Comparison of ENCODE assay signal across 12 mouse cellular contexts in the genomic region with DNA sequence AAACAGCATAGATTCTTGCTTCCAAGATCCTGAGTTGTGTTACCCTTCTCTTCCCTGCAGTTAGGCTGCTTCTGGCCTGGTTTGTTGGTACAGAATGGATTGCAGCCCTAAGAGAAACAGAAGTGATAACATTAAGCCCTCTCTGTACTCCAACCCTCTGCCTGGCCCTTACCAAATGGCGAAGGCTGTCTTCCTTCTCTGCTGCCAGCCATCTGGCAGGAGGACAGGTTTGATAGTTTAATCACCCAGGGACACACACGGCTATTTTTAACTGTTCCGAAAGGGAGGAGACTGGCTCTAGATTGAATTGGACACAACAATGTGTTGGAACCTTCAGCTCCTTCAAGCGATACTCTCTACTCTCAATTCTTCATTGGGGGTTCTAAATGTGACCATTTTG. TPM values are rescaled to one million over a fixed set of nuclear protein-coding genes. Genes with fewer than 3 reads are reported as not detected.
DNase-seq lines count a peak whose midpoint lies in the region; TF ChIP-seq lines count a peak whose summit lies in the region.
"Had no signal": no experiment of that assay in that cellular context is flagged by ENCODE, and none has a peak within 500 bp of the region (broad histone marks: within the 10 kb centered on the region; RNA-seq: fewer than 3 reads in every experiment).

No protein-coding gene starts in this region.

- no peak for TF ChIP-seq POLR2A in testis, adult 2 months (IDR thresholded peaks at IDR 0.05; ENCODE audit: control insufficient read depth, low read depth, low read length)
- TF ChIP-seq POLR2A in kidney, adult 2 months (IDR thresholded peaks at IDR 0.05; ENCODE audit: low read depth, low read length): no peak

- H3K4me1 ChIP-seq in testis, adult 2 months (ENCODE audit: control insufficient read depth, insufficient read depth, low read length): no peaks in the 10 kb centered on the region
- no peaks in the 10 kb centered on the region for H3K4me1 ChIP-seq in kidney, adult 2 months (ENCODE audit: control insufficient read depth, insufficient read depth, low read length)
- H3K4me1 ChIP-seq: forebrain, embryonic 13.5 days; lung, embryonic 15.5 days had no signal

- H3K27ac ChIP-seq in testis, adult 2 months (ENCODE audit: control insufficient read depth, insufficient read depth, low read depth, low read length): peak overlapping the region; percentile 39; the same call in 1 of the 2 replicates
- no peak overlapping the region for H3K27ac ChIP-seq in kidney, adult 2 months (ENCODE audit: insufficient read depth, low read depth, low read length)
- H3K27ac ChIP-seq: forebrain, embryonic 13.5 days; lung, embryonic 15.5 days had no signal

- no peak for DNase-seq in testis, postnatal 10 days (ENCODE audit: low spot score)
- DNase-seq in gastrocnemius, postnatal 10 days: peak; percentile 16
- DNase-seq in heart, postnatal 10 days: peak; percentile 75 to 82
- DNase-seq in embryo, embryonic 11 days: no peak
- DNase-seq in urinary bladder, adult 18-20 months (ENCODE audit: low spot score in 2 of 2): no peak
- DNase-seq in kidney, adult 2 months: no peak
- DNase-seq in right cerebral cortex, adult 18-20 months: no peak
- DNase-seq: layer of hippocampus, postnatal 36 days; thymus, adult 18-20 months had no signal

- H3K4me3 ChIP-seq in testis, adult 2 months (ENCODE audit: control insufficient read depth, low read depth, low read length): no peak overlapping the region
- H3K4me3 ChIP-seq in kidney, adult 2 months (ENCODE audit: insufficient read depth, low read depth, low read length): no peak overlapping the region
- H3K4me3 ChIP-seq: forebrain, embryonic 13.5 days; lung, embryonic 15.5 days had no signal

- WGBS in kidney, adult 2 months: 63% methylated on average over 4 of the region's 4 CpGs

- H3K27me3 ChIP-seq in testis, adult 2 months (ENCODE audit: control insufficient read depth, insufficient read depth, low read length): no peaks in the 10 kb centered on the region
- H3K27me3 ChIP-seq in kidney, adult 2 months (replicated peaks; ENCODE audit: control insufficient read depth, insufficient read depth, low read length): no peaks in the 10 kb centered on the region

- TF ChIP-seq CTCF in testis, adult 2 months (IDR thresholded peaks at IDR 0.05; ENCODE audit: control insufficient read depth, insufficient read depth, insufficient replicate concordance, low read depth, low read length): no peak
- no peak for TF ChIP-seq CTCF in kidney, adult 2 months (conservative IDR thresholded peaks at IDR 0.05; ENCODE audit: insufficient read depth, insufficient read length, low read depth, low read length)

- intact Hi-C loops in heart, postnatal 10 days (cut with DNase I): loop anchor here (5.0 kb wide), 1 partner anchor 71 kb away; no protein-coding TSS in a partner anchor

- peaks cover 1% of the 10 kb centered on the region; the same call in 1 of the 2 replicates for H3K36me3 ChIP-seq in testis, adult 2 months (ENCODE audit: control insufficient read depth, insufficient read depth, low read length)
- H3K36me3 ChIP-seq in kidney, adult 2 months (ENCODE audit: control insufficient read depth, insufficient read depth, low read length): no peaks in the 10 kb centered on the region
- H3K36me3 ChIP-seq: lung, embryonic 15.5 days had no signal

RNA-seq across cellular contexts. Expression of a gene that starts 6.7 kb away (rescaled TPM):
- 7.4 and 9.0 TPM in 2 replicates for polyA plus RNA-seq in testis, adult 2 months (2012; rRNA removed)
- total RNA-seq in gastrocnemius, postnatal 10 days (2021): 1 to 10 TPM; 5.3 to 5.5 TPM
- 10 to 100 TPM; 79.2 to 89.9 TPM for total RNA-seq in heart, postnatal 10 days (2021)
- 1.2 and 1.4 TPM in 2 replicates for polyA plus RNA-seq in kidney, adult 2 months (2012; rRNA removed)

Comparison
In these comparisons a context has a peak if more than half of its experiments do, and no peak if none do; other contexts are left out.
1. DNase-seq: peak in gastrocnemius, postnatal 10 days (single experiment) and heart, postnatal 10 days (2 of 2); none in testis, postnatal 10 days (single experiment), embryo, embryonic 11 days (single experiment), urinary bladder, adult 18-20 months (0 of 2), kidney, adult 2 months (single experiment) and right cerebral cortex, adult 18-20 months (single experiment).
2. RNA of a gene that starts 6.7 kb away (total RNA-seq): 79.2 to 89.9 TPM in heart, postnatal 10 days; 5.3 to 5.5 TPM in gastrocnemius, postnatal 10 days; every median in the first group is over 10 times any median in the second.